Mouse (Mus musculus): ENCODE results near the gene Me3.

Me3 gene

GRCm38 (mm10) chr7:89903442-89904343, 271.5 kb downstream of the Me3 start, which contains the start of gene Ccdc81:
Gene Ccdc81, minus strand, starts transcription at chr7:89903629.
- DNase-seq (ENCODE audit: low spot score) = peak; percentile 69

Measured in embryo, embryonic 10.5 days (tissue).